Mouse (Mus musculus): ENCODE measurements around the gene Aldh1a2. TPM values are rescaled to one million over a fixed set of nuclear protein-coding genes. Genes with fewer than 3 reads are reported as not detected.

Aldh1a2 gene
- total and polyA plus RNA-seq, 3 experiments, result not detected

DNA sequence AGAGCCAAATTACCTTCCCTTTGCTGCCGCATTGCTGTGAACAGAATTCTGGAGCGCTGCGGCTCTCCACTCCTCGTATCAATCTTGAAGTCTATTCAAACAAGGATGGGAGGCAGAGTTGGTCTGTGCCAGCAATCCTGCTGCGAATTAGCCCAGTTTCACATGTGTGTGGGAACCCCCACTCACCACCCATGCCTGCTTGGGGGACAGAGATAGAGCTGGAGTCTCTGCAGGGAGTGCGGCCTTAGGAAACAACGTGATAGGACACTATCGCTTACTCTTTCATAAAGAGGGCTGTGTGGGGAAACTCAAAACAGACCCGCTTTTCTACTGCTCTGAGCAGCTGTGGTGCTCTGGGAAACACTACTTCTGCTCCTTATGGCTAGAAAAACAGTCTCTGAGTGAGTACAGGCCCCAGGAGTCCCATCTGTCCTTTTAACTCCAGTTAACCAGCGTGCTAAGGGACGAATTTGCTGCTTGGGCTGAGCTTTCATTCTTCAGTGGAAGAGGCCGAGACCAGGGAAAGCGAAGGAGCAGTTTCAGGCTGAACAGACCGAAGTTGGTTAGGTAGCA, 60.6 kb downstream of the Aldh1a2 start:
- no peak for TF ChIP-seq TAL1 (conservative IDR thresholded peaks at IDR 0.05; ENCODE audit: low read depth, low read length)
- no peak for TF ChIP-seq GATA1 (IDR thresholded peaks at IDR 0.05; ENCODE audit: borderline replicate concordance, low read length)
- no peak for TF ChIP-seq GATA2 (IDR thresholded peaks at IDR 0.05; ENCODE audit: borderline replicate concordance, low read depth, low read length)
- no peak for TF ChIP-seq POLR2AphosphoS5 (IDR thresholded peaks at IDR 0.05; ENCODE audit: insufficient replicate concordance, low read depth, low read length)
- no peak for TF ChIP-seq CTCF (IDR thresholded peaks at IDR 0.05; ENCODE audit: low read depth, low read length)
- H3K9me3 ChIP-seq (replicated peaks), result no peaks in the 10 kb centered on the region
- no peak overlapping the region for H3K4me3 ChIP-seq (ENCODE audit: low read depth, low read length)
- H3K36me3 ChIP-seq (replicated peaks), result no peaks in the 10 kb centered on the region
- H3K27me3 ChIP-seq (ENCODE audit: insufficient read depth, low read length), result peaks cover 4% of the 10 kb centered on the region
- H3K4me1 ChIP-seq (ENCODE audit: insufficient read depth, low read depth, low read length), result no peaks in the 10 kb centered on the region
- no peak for ATAC-seq (ENCODE audit: extremely low read depth, insufficient number of reproducible peaks, low FRiP score, poor library complexity, severe bottlenecking)
- DNase-seq (ENCODE audit: low spot score), result no peak

DNA sequence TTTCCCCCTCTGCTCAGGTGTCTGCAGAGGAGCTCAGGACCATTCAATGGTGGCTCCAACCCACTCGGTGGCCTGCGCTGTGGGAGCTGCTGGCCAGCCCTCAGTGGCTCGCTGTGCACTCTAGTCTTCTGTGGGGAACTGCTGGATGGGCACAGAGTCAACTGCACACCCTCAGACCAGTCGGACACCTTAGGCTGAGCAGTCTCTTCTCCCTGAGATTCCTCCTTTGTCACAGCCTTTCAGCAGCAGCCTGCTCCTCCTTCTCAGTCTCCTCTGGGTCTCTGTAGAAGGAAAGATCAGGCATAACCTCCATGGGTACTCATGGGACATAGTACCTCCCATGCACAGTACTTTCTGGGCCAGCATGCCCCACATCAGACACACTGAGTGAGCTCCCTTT, 63.2 kb downstream of the Aldh1a2 start:
- Histone ChIP-seq H3K36me3 (replicated peaks) (no peaks in the 10 kb centered on the region), H3K4me3 (ENCODE audit: low read depth, low read length) (no peak overlapping the region), H3K9me3 (replicated peaks) (no peaks in the 10 kb centered on the region), H3K27me3 (ENCODE audit: insufficient read depth, low read length) (peaks cover 8% of the 10 kb centered on the region), H3K4me1 (ENCODE audit: insufficient read depth, low read depth, low read length) (no peaks in the 10 kb centered on the region)
- ATAC-seq (ENCODE audit: extremely low read depth, insufficient number of reproducible peaks, low FRiP score, poor library complexity, severe bottlenecking) (no peak), DNase-seq (ENCODE audit: low spot score) (no peak)
- TF ChIP-seq TAL1 (conservative IDR thresholded peaks at IDR 0.05; ENCODE audit: low read depth, low read length) (no peak), GATA2 (IDR thresholded peaks at IDR 0.05; ENCODE audit: borderline replicate concordance, low read depth, low read length) (no peak), CTCF (IDR thresholded peaks at IDR 0.05; ENCODE audit: low read depth, low read length) (no peak), GATA1 (IDR thresholded peaks at IDR 0.05; ENCODE audit: borderline replicate concordance, low read length) (no peak), POLR2AphosphoS5 (IDR thresholded peaks at IDR 0.05; ENCODE audit: insufficient replicate concordance, low read depth, low read length) (no peak)

DNA sequence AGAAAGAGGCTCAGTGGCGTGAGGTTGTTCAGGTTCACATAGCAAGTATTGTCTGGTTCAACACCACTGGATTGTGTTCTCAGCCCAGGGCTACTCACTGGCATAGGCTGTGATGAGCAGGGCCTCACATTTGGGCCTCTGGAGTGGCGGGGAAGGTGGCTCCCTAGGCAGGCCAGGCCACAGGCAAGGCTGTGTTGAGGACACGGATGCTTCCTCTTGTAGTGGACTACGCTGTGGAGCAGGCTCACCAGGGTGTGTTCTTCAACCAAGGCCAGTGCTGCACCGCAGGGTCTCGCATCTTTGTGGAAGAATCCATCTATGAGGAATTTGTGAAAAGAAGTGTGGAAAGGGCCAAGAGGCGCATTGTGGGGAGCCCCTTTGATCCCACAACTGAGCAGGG, 67.6 kb downstream of the Aldh1a2 start:
- TF ChIP-seq POLR2AphosphoS5 (IDR thresholded peaks at IDR 0.05; ENCODE audit: insufficient replicate concordance, low read depth, low read length) (no peak), GATA2 (IDR thresholded peaks at IDR 0.05; ENCODE audit: borderline replicate concordance, low read depth, low read length) (no peak), TAL1 (conservative IDR thresholded peaks at IDR 0.05; ENCODE audit: low read depth, low read length) (no peak), GATA1 (IDR thresholded peaks at IDR 0.05; ENCODE audit: borderline replicate concordance, low read length) (no peak), CTCF (IDR thresholded peaks at IDR 0.05; ENCODE audit: low read depth, low read length) (no peak)
- H3K27me3 ChIP-seq (ENCODE audit: insufficient read depth, low read length), result peaks cover 10% of the 10 kb centered on the region
- DNase-seq (ENCODE audit: low spot score), result no peak
- no peak for ATAC-seq (ENCODE audit: extremely low read depth, insufficient number of reproducible peaks, low FRiP score, poor library complexity, severe bottlenecking)
- no peak overlapping the region for H3K4me3 ChIP-seq (ENCODE audit: low read depth, low read length)
- H3K4me1 ChIP-seq (ENCODE audit: insufficient read depth, low read depth, low read length), result no peaks in the 10 kb centered on the region
- H3K36me3 ChIP-seq (replicated peaks), result no peaks in the 10 kb centered on the region
- no peaks in the 10 kb centered on the region for H3K9me3 ChIP-seq (replicated peaks)

GRCm38 (mm10) chr9:71285231-71285630, 69.6 kb downstream of the Aldh1a2 start:
- H3K27me3 ChIP-seq (ENCODE audit: insufficient read depth, low read length), result peaks cover 10% of the 10 kb centered on the region

GRCm38 (mm10) chr9:71286420-71286819, 70.8 kb downstream of the Aldh1a2 start:
- H3K36me3 ChIP-seq (replicated peaks), result no peaks in the 10 kb centered on the region
- H3K4me1 ChIP-seq (ENCODE audit: insufficient read depth, low read depth, low read length), result no peaks in the 10 kb centered on the region
- no peaks in the 10 kb centered on the region for H3K9me3 ChIP-seq (replicated peaks)
- no peak for DNase-seq (ENCODE audit: low spot score)
- H3K4me3 ChIP-seq (ENCODE audit: low read depth, low read length), result no peak overlapping the region
- peaks cover 10% of the 10 kb centered on the region for H3K27me3 ChIP-seq (ENCODE audit: insufficient read depth, low read length)
- TF ChIP-seq CTCF (IDR thresholded peaks at IDR 0.05; ENCODE audit: low read depth, low read length), result no peak
- no peak for TF ChIP-seq GATA1 (IDR thresholded peaks at IDR 0.05; ENCODE audit: borderline replicate concordance, low read length)
- ATAC-seq (ENCODE audit: extremely low read depth, insufficient number of reproducible peaks, low FRiP score, poor library complexity, severe bottlenecking), result no peak

More at GRCm38 (mm10) chr9:71285231-71285630, 69.6 kb downstream of the Aldh1a2 start:
- Histone ChIP-seq H3K36me3 (replicated peaks) (no peaks in the 10 kb centered on the region), H3K9me3 (replicated peaks) (no peaks in the 10 kb centered on the region), H3K4me1 (ENCODE audit: insufficient read depth, low read depth, low read length) (no peaks in the 10 kb centered on the region), H3K4me3 (ENCODE audit: low read depth, low read length) (no peak overlapping the region)
- ATAC-seq (ENCODE audit: extremely low read depth, insufficient number of reproducible peaks, low FRiP score, poor library complexity, severe bottlenecking), result no peak
- TF ChIP-seq GATA2 (IDR thresholded peaks at IDR 0.05; ENCODE audit: borderline replicate concordance, low read depth, low read length) (no peak), CTCF (IDR thresholded peaks at IDR 0.05; ENCODE audit: low read depth, low read length) (no peak), POLR2AphosphoS5 (IDR thresholded peaks at IDR 0.05; ENCODE audit: insufficient replicate concordance, low read depth, low read length) (no peak), TAL1 (conservative IDR thresholded peaks at IDR 0.05; ENCODE audit: low read depth, low read length) (no peak), GATA1 (IDR thresholded peaks at IDR 0.05; ENCODE audit: borderline replicate concordance, low read length) (no peak)
- no peak for DNase-seq (ENCODE audit: low spot score)

DNA sequence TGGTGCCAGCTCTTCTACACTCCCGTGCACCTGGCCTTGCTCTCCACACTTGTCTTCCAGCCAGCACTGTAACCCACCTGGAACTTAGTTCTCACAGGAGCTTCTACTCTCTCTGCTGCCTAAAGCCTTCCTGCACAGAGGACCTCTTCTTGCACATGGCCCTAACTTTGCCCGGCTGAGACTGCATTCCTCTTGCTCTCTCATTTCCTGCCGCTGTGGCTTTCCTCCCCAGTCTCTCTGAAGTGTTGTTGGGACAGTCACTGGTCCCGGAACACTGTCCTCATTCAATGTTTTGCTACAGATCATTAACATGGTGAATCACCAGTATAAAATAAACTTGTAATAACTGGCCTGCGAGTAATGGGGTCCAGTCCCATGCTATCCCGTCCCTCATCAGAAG, 73.1 kb downstream of the Aldh1a2 start:
- Histone ChIP-seq H3K27me3 (ENCODE audit: insufficient read depth, low read length) (peaks cover 13% of the 10 kb centered on the region), H3K36me3 (replicated peaks) (no peaks in the 10 kb centered on the region), H3K4me3 (ENCODE audit: low read depth, low read length) (no peak overlapping the region), H3K9me3 (replicated peaks) (no peaks in the 10 kb centered on the region), H3K4me1 (ENCODE audit: insufficient read depth, low read depth, low read length) (no peaks in the 10 kb centered on the region)
- TF ChIP-seq GATA1 (IDR thresholded peaks at IDR 0.05; ENCODE audit: borderline replicate concordance, low read length), result no peak
- no peak for TF ChIP-seq GATA2 (IDR thresholded peaks at IDR 0.05; ENCODE audit: borderline replicate concordance, low read depth, low read length)
- TF ChIP-seq POLR2AphosphoS5 (IDR thresholded peaks at IDR 0.05; ENCODE audit: insufficient replicate concordance, low read depth, low read length), result no peak
- TF ChIP-seq CTCF (IDR thresholded peaks at IDR 0.05; ENCODE audit: low read depth, low read length), result no peak
- TF ChIP-seq TAL1 (conservative IDR thresholded peaks at IDR 0.05; ENCODE audit: low read depth, low read length), result no peak
- ATAC-seq (ENCODE audit: extremely low read depth, insufficient number of reproducible peaks, low FRiP score, poor library complexity, severe bottlenecking), result no peak
- DNase-seq (ENCODE audit: low spot score), result no peak

Measured in G1E (cell line).